Mouse (Mus musculus): Measurements from ENCODE around the gene Mtss1l. TPM values are rescaled to one million over a fixed set of nuclear protein-coding genes. Genes with fewer than 3 reads are reported as not detected.

The Mtss1l gene
- polyA plus RNA-seq, 1 experiment from 2014 or later = 9.6 TPM

DNA sequence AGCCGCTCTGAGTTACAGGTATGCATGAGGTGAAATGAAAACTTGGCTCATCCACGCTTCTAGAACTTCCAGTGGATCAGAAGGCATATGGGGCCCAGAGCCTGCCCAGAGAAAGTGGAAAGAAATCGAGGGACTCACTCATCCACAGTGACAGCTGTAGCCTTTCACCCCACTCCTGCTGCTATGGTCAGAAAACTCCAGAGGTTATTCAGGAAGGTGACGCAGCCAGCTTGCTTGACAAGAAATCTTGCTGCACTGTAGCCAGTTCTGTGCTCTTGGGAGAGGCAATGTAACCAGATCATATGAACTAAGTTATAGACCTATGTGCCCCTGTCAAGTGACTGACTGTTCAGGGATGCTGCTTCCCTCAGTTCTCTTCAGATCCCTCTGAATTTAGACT, 25.2 kb upstream of the Mtss1l start:
- 84% methylated on average over 4 of the region's 4 CpGs for WGBS

GRCm38 (mm10) chr8:110697571-110697970, 23.7 kb upstream of the Mtss1l start:
- ATAC-seq = no peak
- Histone ChIP-seq H3K27me3 (replicated peaks) (no peaks in the 10 kb centered on the region), H3K27ac (no peak overlapping the region), H3K9me3 (no peaks in the 10 kb centered on the region), H3K4me1 (replicated peaks) (peaks cover 8% of the 10 kb centered on the region; the same call in 1 of the 2 replicates), H3K4me2 (replicated peaks) (no peak overlapping the region), H3K36me3 (no peaks in the 10 kb centered on the region), H3K4me3 (replicated peaks) (no peak overlapping the region), H3K9ac (no peak overlapping the region)
- 83% methylated on average over 5 of the region's 5 CpGs for WGBS

More for the DNA sequence above, 25.2 kb upstream of the Mtss1l start:
- Histone ChIP-seq H3K27ac (no peak overlapping the region), H3K4me3 (replicated peaks) (no peak overlapping the region), H3K9ac (no peak overlapping the region), H3K4me2 (replicated peaks) (no peak overlapping the region), H3K27me3 (replicated peaks) (no peaks in the 10 kb centered on the region), H3K9me3 (no peaks in the 10 kb centered on the region), H3K4me1 (replicated peaks) (no peaks in the 10 kb centered on the region), H3K36me3 (no peaks in the 10 kb centered on the region)
- no peak for ATAC-seq

DNA sequence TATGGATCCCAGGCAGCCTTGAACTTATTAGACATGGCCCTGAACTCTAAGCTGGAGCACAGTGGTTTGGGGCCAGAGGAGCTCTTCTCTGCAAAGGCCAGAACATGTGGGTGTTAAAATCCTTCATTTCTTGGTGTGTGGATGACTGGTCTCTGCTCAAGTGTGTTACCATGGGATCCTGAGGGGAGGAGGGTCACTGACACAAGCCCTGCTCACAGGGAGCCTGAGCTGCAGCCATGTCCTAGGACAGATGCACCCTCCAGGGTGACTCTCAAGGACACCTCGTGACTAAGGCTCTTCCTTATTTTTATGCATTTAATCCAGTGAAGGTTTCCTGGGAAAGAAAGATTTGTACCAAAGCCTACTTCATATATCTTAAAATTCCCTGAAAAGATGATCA, 23.2 kb upstream of the Mtss1l start:
- H3K4me1 ChIP-seq (replicated peaks) = peaks cover 8% of the 10 kb centered on the region; the same call in 1 of the 2 replicates
- H3K27ac ChIP-seq = no peak overlapping the region
- no peaks in the 10 kb centered on the region for H3K27me3 ChIP-seq (replicated peaks)
- no peak overlapping the region for H3K4me2 ChIP-seq (replicated peaks)
- no peaks in the 10 kb centered on the region for H3K9me3 ChIP-seq
- no peak overlapping the region for H3K4me3 ChIP-seq (replicated peaks)
- no peak for ATAC-seq
- no peak overlapping the region for H3K9ac ChIP-seq
- WGBS = 59% methylated on average over 1 of the region's 1 CpGs
- no peaks in the 10 kb centered on the region for H3K36me3 ChIP-seq

GRCm38 (mm10) chr8:110699501-110699900, 21.8 kb upstream of the Mtss1l start:
- no peak overlapping the region for H3K4me2 ChIP-seq (replicated peaks)
- no peak overlapping the region for H3K4me3 ChIP-seq (replicated peaks)
- H3K9ac ChIP-seq = no peak overlapping the region
- H3K36me3 ChIP-seq = no peaks in the 10 kb centered on the region
- no peaks in the 10 kb centered on the region for H3K9me3 ChIP-seq
- 70% methylated on average over 7 of the region's 7 CpGs for WGBS
- H3K27ac ChIP-seq = no peak overlapping the region
- peaks cover 19% of the 10 kb centered on the region for H3K4me1 ChIP-seq (replicated peaks)
- ATAC-seq = no peak
- no peaks in the 10 kb centered on the region for H3K27me3 ChIP-seq (replicated peaks)

DNA sequence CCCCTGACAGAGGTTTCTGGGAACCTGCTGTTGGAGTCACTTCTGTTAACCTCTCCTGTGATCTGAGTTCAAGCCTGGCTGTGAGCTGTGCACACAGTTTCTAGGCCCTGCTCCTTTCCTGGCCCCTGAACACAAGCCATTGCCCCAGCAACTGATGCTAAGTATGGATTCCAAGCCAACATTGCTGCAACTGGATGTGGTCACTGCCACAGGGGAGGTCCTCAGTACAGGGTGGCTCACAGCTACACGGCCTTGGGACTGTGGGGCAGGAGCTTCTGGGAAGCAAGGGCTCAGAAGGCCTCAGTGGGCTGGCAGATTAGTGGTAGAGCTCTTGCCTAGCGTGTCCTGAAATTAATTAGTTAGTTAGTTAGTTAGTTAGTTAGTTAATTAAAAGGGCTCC, 20.7 kb upstream of the Mtss1l start:
- peaks cover 19% of the 10 kb centered on the region for H3K4me1 ChIP-seq (replicated peaks)
- no peak overlapping the region for H3K4me3 ChIP-seq (replicated peaks)
- WGBS = 90% methylated on average over 2 of the region's 2 CpGs
- no peak for ATAC-seq
- H3K27me3 ChIP-seq (replicated peaks) = no peaks in the 10 kb centered on the region
- no peak overlapping the region for H3K27ac ChIP-seq
- H3K9ac ChIP-seq = no peak overlapping the region
- no peaks in the 10 kb centered on the region for H3K36me3 ChIP-seq
- H3K9me3 ChIP-seq = no peaks in the 10 kb centered on the region
- no peak overlapping the region for H3K4me2 ChIP-seq (replicated peaks)

GRCm38 (mm10) chr8:110702636-110703459, 18.4 kb upstream of the Mtss1l start:
- H3K27ac ChIP-seq = peak overlapping the region; percentile 74
- 45% methylated on average over 9 of the region's 9 CpGs for WGBS
- H3K27me3 ChIP-seq (replicated peaks) = no peaks in the 10 kb centered on the region
- no peak overlapping the region for H3K4me2 ChIP-seq (replicated peaks)
- H3K9ac ChIP-seq = no peak overlapping the region
- peak; percentile 84 for ATAC-seq
- H3K4me3 ChIP-seq (replicated peaks) = no peak overlapping the region
- H3K36me3 ChIP-seq = no peaks in the 10 kb centered on the region
- peaks cover 19% of the 10 kb centered on the region for H3K4me1 ChIP-seq (replicated peaks)
- no peaks in the 10 kb centered on the region for H3K9me3 ChIP-seq

DNA sequence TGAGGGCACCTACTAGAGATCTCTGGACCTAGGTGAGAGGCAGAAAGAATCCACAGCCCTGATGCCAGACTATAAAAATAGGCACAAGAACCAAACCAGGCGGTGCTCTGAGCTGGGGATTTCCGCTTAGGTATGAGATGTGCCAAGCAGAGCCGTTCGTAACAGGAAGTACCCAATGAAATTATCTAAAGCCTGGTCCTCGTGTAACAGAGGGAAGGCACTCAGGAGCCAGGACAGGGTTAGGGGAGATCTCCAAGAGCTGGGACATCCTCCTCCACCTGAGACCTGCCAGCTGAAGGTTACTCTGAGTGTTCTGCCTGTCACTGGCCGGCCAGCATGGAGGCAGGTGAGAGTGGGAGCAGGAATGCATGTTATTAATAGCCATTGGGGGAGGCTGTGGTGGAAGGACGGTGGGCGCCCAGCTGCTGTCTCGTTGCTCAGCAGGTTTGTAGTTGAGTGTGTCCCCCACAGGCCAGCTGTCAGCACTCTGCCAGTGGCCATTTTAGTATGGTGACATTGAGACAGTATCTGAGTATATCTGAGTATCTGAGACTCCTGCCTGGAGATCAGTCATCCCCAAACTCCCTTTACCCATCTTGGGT, 17.7 kb upstream of the Mtss1l start:
- 62% methylated on average over 9 of the region's 9 CpGs for WGBS
- Histone ChIP-seq H3K4me2 (replicated peaks) (no peak overlapping the region), H3K27me3 (replicated peaks) (no peaks in the 10 kb centered on the region), H3K9ac (no peak overlapping the region), H3K9me3 (no peaks in the 10 kb centered on the region), H3K4me1 (replicated peaks) (peaks cover 19% of the 10 kb centered on the region), H3K27ac (peak overlapping the region; percentile 74), H3K36me3 (no peaks in the 10 kb centered on the region), H3K4me3 (replicated peaks) (no peak overlapping the region)
- no peak for ATAC-seq

GRCm38 (mm10) chr8:110704103-110704502, 17.2 kb upstream of the Mtss1l start:
- Histone ChIP-seq H3K27ac (no peak overlapping the region), H3K36me3 (no peaks in the 10 kb centered on the region), H3K9ac (no peak overlapping the region), H3K9me3 (no peaks in the 10 kb centered on the region), H3K27me3 (replicated peaks) (no peaks in the 10 kb centered on the region), H3K4me2 (replicated peaks) (no peak overlapping the region), H3K4me3 (replicated peaks) (no peak overlapping the region), H3K4me1 (replicated peaks) (peaks cover 19% of the 10 kb centered on the region)
- no peak for ATAC-seq
- 91% methylated on average over 3 of the region's 3 CpGs for WGBS

GRCm38 (mm10) chr8:110705391-110706287, 15.6 kb upstream of the Mtss1l start:
- no peak overlapping the region for H3K9ac ChIP-seq
- WGBS = 68% methylated on average over 14 of the region's 14 CpGs

GRCm38 (mm10) chr8:110706288-110706870, 14.9 kb upstream of the Mtss1l start:
- no peak for ATAC-seq
- no peak overlapping the region for H3K27ac ChIP-seq
- no peak overlapping the region for H3K4me3 ChIP-seq (replicated peaks)
- H3K36me3 ChIP-seq = peaks cover 2% of the 10 kb centered on the region; the same call in 1 of the 2 replicates
- no peaks in the 10 kb centered on the region for H3K9me3 ChIP-seq
- no peak overlapping the region for H3K9ac ChIP-seq
- 85% methylated on average over 3 of the region's 3 CpGs for WGBS
- H3K27me3 ChIP-seq (replicated peaks) = no peaks in the 10 kb centered on the region
- H3K4me1 ChIP-seq (replicated peaks) = peaks cover 26% of the 10 kb centered on the region
- H3K4me2 ChIP-seq (replicated peaks) = no peak overlapping the region

More at GRCm38 (mm10) chr8:110705391-110706287, 15.6 kb upstream of the Mtss1l start:
- H3K4me2 ChIP-seq (replicated peaks) = no peak overlapping the region
- ATAC-seq = no peak
- H3K27me3 ChIP-seq (replicated peaks) = no peaks in the 10 kb centered on the region
- H3K9me3 ChIP-seq = no peaks in the 10 kb centered on the region
- no peak overlapping the region for H3K4me3 ChIP-seq (replicated peaks)
- 0 out of 2 replicates have a peak, but pooled peaks cover 2% of the 10 kb centered on the region for H3K36me3 ChIP-seq
- H3K4me1 ChIP-seq (replicated peaks) = peaks cover 24% of the 10 kb centered on the region
- H3K27ac ChIP-seq = no peak overlapping the region

DNA sequence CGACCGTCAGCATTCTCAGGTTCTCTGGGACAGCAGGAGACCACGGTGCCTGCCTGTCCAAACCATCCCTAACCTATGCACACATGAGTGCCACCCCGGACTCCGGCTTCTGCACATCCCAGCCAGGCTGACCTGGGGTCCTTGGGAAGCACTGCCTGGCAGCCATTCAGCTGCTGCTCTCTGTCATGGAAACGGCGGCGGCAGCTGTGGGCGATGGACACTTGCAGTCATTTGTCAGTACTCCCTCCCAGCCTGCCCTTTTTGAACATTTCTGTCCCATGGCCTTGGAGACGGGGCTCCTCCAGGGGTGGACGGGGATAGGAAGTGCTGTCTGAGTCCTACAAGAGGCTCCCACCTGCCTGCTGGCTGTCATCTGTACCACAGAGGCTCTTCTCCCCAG, 12.8 kb upstream of the Mtss1l start:
- Histone ChIP-seq H3K36me3 (peaks cover 5% of the 10 kb centered on the region; the same call in 1 of the 2 replicates), H3K4me3 (replicated peaks) (no peak overlapping the region), H3K27me3 (replicated peaks) (no peaks in the 10 kb centered on the region), H3K4me2 (replicated peaks) (no peak overlapping the region), H3K27ac (no peak overlapping the region), H3K9me3 (no peaks in the 10 kb centered on the region), H3K9ac (no peak overlapping the region), H3K4me1 (replicated peaks) (peaks cover 15% of the 10 kb centered on the region)
- WGBS = 81% methylated on average over 11 of the region's 11 CpGs
- ATAC-seq = no peak

GRCm38 (mm10) chr8:110710593-110710992, 10.7 kb upstream of the Mtss1l start:
- no peak overlapping the region for H3K4me3 ChIP-seq (replicated peaks)
- no peak overlapping the region for H3K9ac ChIP-seq
- peaks cover 5% of the 10 kb centered on the region; the same call in 1 of the 2 replicates for H3K36me3 ChIP-seq
- no peak overlapping the region for H3K4me2 ChIP-seq (replicated peaks)
- no peak for ATAC-seq
- 56% methylated on average over 3 of the region's 3 CpGs for WGBS
- peak overlapping the region; percentile 62; the same call in 1 of the 2 replicates for H3K27ac ChIP-seq
- no peaks in the 10 kb centered on the region for H3K27me3 ChIP-seq (replicated peaks)
- H3K9me3 ChIP-seq = no peaks in the 10 kb centered on the region
- H3K4me1 ChIP-seq (replicated peaks) = peaks cover 14% of the 10 kb centered on the region
